ENCODE assay signal across 13 mouse cellular contexts in the genomic region with DNA sequence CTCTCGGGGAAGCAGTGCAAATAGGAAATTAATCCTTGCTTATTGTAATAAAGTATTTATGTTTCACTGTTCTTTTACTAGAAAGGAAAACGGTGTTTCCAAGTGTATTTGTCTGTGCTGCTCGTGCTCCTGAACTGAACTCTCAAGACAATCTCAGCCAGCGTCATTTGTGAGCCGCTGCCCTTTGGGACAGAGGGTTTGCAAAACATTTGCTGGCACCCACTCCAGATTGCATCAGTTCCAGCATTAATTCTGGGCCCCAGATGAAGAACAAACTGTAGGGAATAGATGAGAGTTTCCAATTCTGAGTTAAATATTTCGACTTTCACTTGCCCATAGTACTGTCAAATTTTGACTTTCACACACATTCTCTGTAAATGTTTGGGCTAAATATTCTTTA. TPM values are rescaled to one million over a fixed set of nuclear protein-coding genes. Genes with fewer than 3 reads are reported as not detected.
DNase-seq lines count a peak whose midpoint lies in the region; ATAC-seq and TF ChIP-seq lines count a peak whose summit lies in the region.
"Had no signal": no experiment of that assay in that cellular context is flagged by ENCODE, and none has a peak within 500 bp of the region (broad histone marks: within the 10 kb centered on the region; RNA-seq: fewer than 3 reads in every experiment).

No protein-coding gene starts in this region.

- H3K27me3 ChIP-seq in heart, embryonic 12.5 days (replicated peaks), result no peaks in the 10 kb centered on the region
- H3K27me3 ChIP-seq in intestine, embryonic 14.5 days (replicated peaks; ENCODE audit: control insufficient read depth, insufficient read depth, low read length), result no peaks in the 10 kb centered on the region
- peaks cover 13% of the 10 kb centered on the region; the same call in 1 of the 2 replicates for H3K27me3 ChIP-seq in hindbrain, embryonic 10.5 days (ENCODE audit: insufficient read depth, poor library complexity, severe bottlenecking)

- no peak overlapping the region for H3K27ac ChIP-seq in heart, embryonic 12.5 days (ENCODE audit: poor library complexity, severe bottlenecking)
- H3K27ac ChIP-seq in bone marrow macrophage, adult 2 months (ENCODE audit: insufficient read depth, low read depth, low read length), result peak overlapping the region; percentile 95
- peak overlapping the region; percentile 59; the same call in 1 of the 2 replicates for H3K27ac ChIP-seq in intestine, embryonic 14.5 days (ENCODE audit: low read depth)
- no peak overlapping the region for H3K27ac ChIP-seq in hindbrain, embryonic 10.5 days
- H3K27ac ChIP-seq: midbrain, embryonic 12.5 days had no signal

- DNase-seq in heart, adult 18-20 months, result peak; percentile 76 to 78
- DNase-seq in intestine, embryonic 14.5 days (ENCODE audit: low spot score), result no peak
- peak; percentile 75 for DNase-seq in lung, postnatal 36 days
- DNase-seq in left cerebral cortex, adult 8-10 months (ENCODE audit: low spot score in 2 of 2), result no peak
- DNase-seq in hindbrain, embryonic 10.5 days (ENCODE audit: low spot score), result no peak
- DNase-seq: cerebellum, adult 9-10 months had no signal

- no peak overlapping the region for H3K9ac ChIP-seq in heart, embryonic 12.5 days
- H3K9ac ChIP-seq in intestine, embryonic 14.5 days (ENCODE audit: low read length), result no peak overlapping the region
- H3K9ac ChIP-seq: midbrain, embryonic 12.5 days had no signal

- no peak overlapping the region for H3K4me3 ChIP-seq in heart, embryonic 12.5 days
- H3K4me3 ChIP-seq in bone marrow macrophage, adult 2 months (ENCODE audit: insufficient read depth, low read length), result peak overlapping the region; percentile 20; the same call in 1 of the 2 replicates
- H3K4me3 ChIP-seq in intestine, embryonic 14.5 days (ENCODE audit: low read depth, low read length), result no peak overlapping the region
- no peak overlapping the region for H3K4me3 ChIP-seq in hindbrain, embryonic 10.5 days
- H3K4me3 ChIP-seq: erythroblast, embryonic 14.5 days; midbrain, embryonic 12.5 days had no signal

- WGBS in heart, embryonic 12.5 days, result 82% methylated on average over 6 of the region's 6 CpGs
- 52% methylated on average over 6 of the region's 6 CpGs for WGBS in intestine, embryonic 14.5 days
- WGBS in hindbrain, embryonic 10.5 days, result 89% methylated on average over 6 of the region's 6 CpGs

- H3K9me3 ChIP-seq in heart, embryonic 12.5 days (replicated peaks), result no peaks in the 10 kb centered on the region
- H3K9me3 ChIP-seq in intestine, embryonic 14.5 days (ENCODE audit: control insufficient read depth, low read length), result no peaks in the 10 kb centered on the region
- no peaks in the 10 kb centered on the region for H3K9me3 ChIP-seq in hindbrain, embryonic 10.5 days
- H3K9me3 ChIP-seq: midbrain, embryonic 12.5 days had no signal

- peaks cover 16% of the 10 kb centered on the region for H3K4me1 ChIP-seq in heart, embryonic 12.5 days (replicated peaks)
- H3K4me1 ChIP-seq in bone marrow macrophage, adult 2 months (ENCODE audit: control insufficient read depth, insufficient read depth, low read length), result peaks cover 31% of the 10 kb centered on the region
- peaks cover 18% of the 10 kb centered on the region for H3K4me1 ChIP-seq in intestine, embryonic 14.5 days (replicated peaks; ENCODE audit: control insufficient read depth, insufficient read depth, low read length)
- H3K4me1 ChIP-seq in hindbrain, embryonic 10.5 days (replicated peaks), result peaks cover 21% of the 10 kb centered on the region

- TF ChIP-seq CTCF in bone marrow macrophage, adult 2 months (IDR thresholded peaks at IDR 0.05; ENCODE audit: low read depth, low read length), result no peak

- no peaks in the 10 kb centered on the region for H3K36me3 ChIP-seq in heart, embryonic 12.5 days
- no peaks in the 10 kb centered on the region for H3K36me3 ChIP-seq in intestine, embryonic 14.5 days (ENCODE audit: control insufficient read depth, insufficient read depth, low read length)
- no peaks in the 10 kb centered on the region for H3K36me3 ChIP-seq in hindbrain, embryonic 10.5 days
- H3K36me3 ChIP-seq: midbrain, embryonic 12.5 days had no signal

- no peak for TF ChIP-seq POLR2A in bone marrow macrophage, adult 2 months (IDR thresholded peaks at IDR 0.05; ENCODE audit: borderline replicate concordance, low read depth, low read length)

- no peak for ATAC-seq in heart, embryonic 12.5 days (ENCODE audit: insufficient number of reproducible peaks, low FRiP score)
- no peak for ATAC-seq in intestine, embryonic 14.5 days (replicated peaks; ENCODE audit: low FRiP score, low TSS enrichment, low read depth)
- no peak for ATAC-seq in monocyte, adult 5-6 weeks (replicated peaks; ENCODE audit: insufficient number of reproducible peaks, low FRiP score, low TSS enrichment, poor library complexity, severe bottlenecking)

- H3K4me2 ChIP-seq in heart, embryonic 12.5 days, result no peak overlapping the region
- no peak overlapping the region for H3K4me2 ChIP-seq in intestine, embryonic 14.5 days (ENCODE audit: low read length)
- H3K4me2 ChIP-seq: midbrain, embryonic 12.5 days had no signal

RNA-seq across cellular contexts. Expression of gene Stom, which starts 1.9 kb away (rescaled TPM):
- total RNA-seq in heart, adult 18-20 months (2021), result 100 to 1,000 TPM in 1 of 2 experiments, 10 to 100 TPM in 1; 88.5 to 102 TPM
- polyA plus RNA-seq in heart, embryonic 12.5 days (2016; fragmentation: Nextera tagmentation; extraction: Ambion mirVana), result 42.2 and 42.7 TPM in 2 replicates
- 350 and 351 TPM in 2 replicates for polyA plus RNA-seq in bone marrow macrophage, adult 2 months (2012; ENCODE audit: insufficient read depth, insufficient read length, missing spikeins)
- polyA plus RNA-seq in intestine, embryonic 14.5 days (2014; fragmentation: Nextera tagmentation; extraction: Ambion mirVana), result 62.7 and 77.2 TPM in 2 replicates
- 10 to 100 TPM in 2 of 4 experiments, 1 to 10 TPM in 2; 9.5 to 12.0 (median 10.4) TPM for total RNA-seq in left cerebral cortex, adult 8-10 months (2022)
- 53.6 to 72.6 TPM (median 70.6 TPM) in 3 replicates for total RNA-seq in monocyte, adult 5-6 weeks (2017)
- 14.8 and 17.0 TPM in 2 replicates for polyA plus RNA-seq in hindbrain, embryonic 10.5 days (2016; fragmentation: Nextera tagmentation; extraction: Ambion mirVana)

RNA-seq across cellular contexts. Expression of gene 4930568D16Rik, which starts 28.8 kb away (rescaled TPM):
- total RNA-seq in heart, adult 18-20 months (2021), result not detected
- not detected in 2 replicates for polyA plus RNA-seq in heart, embryonic 12.5 days (2016; fragmentation: Nextera tagmentation; extraction: Ambion mirVana)
- polyA plus RNA-seq in bone marrow macrophage, adult 2 months (2012; ENCODE audit: insufficient read depth, insufficient read length, missing spikeins), result not detected in 2 replicates
- not detected in 2 replicates for polyA plus RNA-seq in intestine, embryonic 14.5 days (2014; fragmentation: Nextera tagmentation; extraction: Ambion mirVana)
- total RNA-seq in left cerebral cortex, adult 8-10 months (2022), result not detected
- total RNA-seq in monocyte, adult 5-6 weeks (2017), result not detected in 3 replicates
- not detected in 2 replicates for polyA plus RNA-seq in hindbrain, embryonic 10.5 days (2016; fragmentation: Nextera tagmentation; extraction: Ambion mirVana)
- total RNA-seq: layer of hippocampus, postnatal 25 days had no signal
- polyA plus RNA-seq: erythroblast, embryonic 14.5 days; heart, embryonic 16.5 days; midbrain, embryonic 12.5 days had no signal

RNA-seq across cellular contexts. Expression of gene 4930402F06Rik, which starts 58.3 kb away (rescaled TPM):
- not detected for total RNA-seq in heart, adult 18-20 months (2021)
- not detected in 2 replicates for polyA plus RNA-seq in heart, embryonic 12.5 days (2016; fragmentation: Nextera tagmentation; extraction: Ambion mirVana)
- polyA plus RNA-seq in bone marrow macrophage, adult 2 months (2012; ENCODE audit: insufficient read depth, insufficient read length, missing spikeins), result not detected in 2 replicates
- polyA plus RNA-seq in intestine, embryonic 14.5 days (2014; fragmentation: Nextera tagmentation; extraction: Ambion mirVana), result not detected in 2 replicates
- not detected for total RNA-seq in left cerebral cortex, adult 8-10 months (2022)
- not detected in 3 replicates for total RNA-seq in monocyte, adult 5-6 weeks (2017)
- not detected in 2 replicates for polyA plus RNA-seq in hindbrain, embryonic 10.5 days (2016; fragmentation: Nextera tagmentation; extraction: Ambion mirVana)
- total RNA-seq: layer of hippocampus, postnatal 25 days had no signal
- polyA plus RNA-seq: erythroblast, embryonic 14.5 days; heart, embryonic 16.5 days; midbrain, embryonic 12.5 days had no signal

Comparison
In these comparisons a context has a peak if more than half of its experiments do, and no peak if none do; other contexts are left out.
1. DNase-seq: peak in heart, adult 18-20 months (2 of 2) and lung, postnatal 36 days (single experiment); none in intestine, embryonic 14.5 days (single experiment), left cerebral cortex, adult 8-10 months (0 of 2) and hindbrain, embryonic 10.5 days (single experiment).
2. H3K27ac ChIP-seq: peak in bone marrow macrophage, adult 2 months (single experiment) and intestine, embryonic 14.5 days (single experiment); none in heart, embryonic 12.5 days (single experiment) and hindbrain, embryonic 10.5 days (single experiment).